Mouse (Mus musculus): ENCODE measurements around the gene B230307C23Rik. TPM values are rescaled to one million over a fixed set of nuclear protein-coding genes. Genes with fewer than 3 reads are reported as not detected.
"Not testable (repeated sequence)": the region's sequence is repeated elsewhere in the genome, so short reads cannot be mapped to it uniquely, and the experiment has no call there.

The B230307C23Rik gene
- polyA plus RNA-seq, 1 experiment from 2014 or later, result 18.8 TPM

DNA sequence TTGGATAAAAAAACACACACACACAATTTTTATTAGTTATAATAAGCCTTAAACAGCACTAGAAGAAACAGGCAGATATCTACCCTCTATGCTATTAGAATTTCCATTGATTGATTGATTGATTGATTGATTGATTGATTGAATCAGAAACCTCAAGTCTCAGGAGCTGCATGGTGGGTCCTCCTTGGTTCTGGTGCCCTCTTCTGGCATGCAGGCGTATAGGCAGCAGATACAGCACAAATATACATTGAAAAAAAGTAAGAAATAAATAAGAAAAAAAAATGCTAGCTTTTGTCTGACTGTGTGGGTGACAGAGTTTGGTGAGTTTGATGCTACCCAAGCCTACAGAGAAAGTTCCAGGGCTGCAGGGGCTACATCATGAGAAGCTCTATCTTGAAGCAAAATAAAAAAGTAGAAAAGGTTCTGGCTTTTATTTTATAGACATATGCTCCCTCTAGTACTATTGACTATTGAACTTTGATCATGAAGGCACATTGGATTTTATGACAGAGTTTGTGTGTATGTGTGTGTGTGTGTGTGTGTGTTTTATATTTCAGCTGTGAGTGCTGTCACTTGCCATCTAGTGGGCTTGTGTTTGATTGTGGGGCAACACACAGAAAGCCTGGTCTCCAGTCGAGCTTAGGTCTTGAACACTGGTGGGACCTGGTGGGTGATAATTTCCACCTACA, 25.7 kb downstream of the B230307C23Rik start:
- ATAC-seq (ENCODE audit: low FRiP score), result no peak
- WGBS, result 86% methylated on average over 2 of the region's 2 CpGs

GRCm38 (mm10) chr16:98026186-98026585, 29.1 kb downstream of the B230307C23Rik start:
- H3K9me3 ChIP-seq, result peaks cover 20% of the 10 kb centered on the region; the same call in 1 of the 2 replicates
- WGBS, result 85% methylated on average over 8 of the region's 8 CpGs
- H3K27me3 ChIP-seq, result not testable (repeated sequence)

More for the DNA sequence above, 25.7 kb downstream of the B230307C23Rik start:
- peaks cover 15% of the 10 kb centered on the region for H3K36me3 ChIP-seq (replicated peaks)
- no peaks in the 10 kb centered on the region for H3K27me3 ChIP-seq
- no peaks in the 10 kb centered on the region for H3K4me1 ChIP-seq
- no peak overlapping the region for H3K9ac ChIP-seq
- H3K4me2 ChIP-seq, result no peak overlapping the region
- peaks cover 20% of the 10 kb centered on the region for H3K9me3 ChIP-seq
- H3K4me3 ChIP-seq (replicated peaks), result no peak overlapping the region
- H3K27ac ChIP-seq, result no peak overlapping the region

DNA sequence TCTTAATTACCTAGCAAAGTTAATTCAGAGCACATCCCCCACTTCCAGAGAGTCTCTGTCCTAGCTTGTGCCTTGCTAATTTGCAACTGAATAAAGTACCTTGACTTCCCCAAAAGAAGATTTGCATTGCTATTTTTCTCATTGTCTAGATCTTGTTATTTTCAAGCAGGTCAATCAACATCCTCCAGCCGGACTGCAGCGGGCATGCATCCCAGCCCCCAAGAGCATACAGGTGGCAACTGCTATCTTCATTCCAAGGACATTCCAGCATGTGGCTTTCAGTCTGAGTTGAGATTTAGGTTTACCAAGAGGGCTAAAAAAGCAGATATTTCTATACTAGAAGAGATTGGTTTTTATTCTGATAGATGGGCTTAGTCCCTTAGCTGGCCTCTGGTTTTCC, 37.9 kb downstream of the B230307C23Rik start:
- not testable (repeated sequence) for ATAC-seq (ENCODE audit: low FRiP score); H3K27me3 ChIP-seq; H3K27ac ChIP-seq; H3K9me3 ChIP-seq; H3K36me3 ChIP-seq (replicated peaks); H3K4me2 ChIP-seq; H3K4me3 ChIP-seq (replicated peaks); H3K4me1 ChIP-seq; H3K9ac ChIP-seq
- 97% methylated on average over 2 of the region's 2 CpGs for WGBS

More at GRCm38 (mm10) chr16:98026186-98026585, 29.1 kb downstream of the B230307C23Rik start:
- H3K4me3 ChIP-seq (replicated peaks); H3K36me3 ChIP-seq (replicated peaks); H3K4me2 ChIP-seq; ATAC-seq (ENCODE audit: low FRiP score); H3K9ac ChIP-seq; H3K4me1 ChIP-seq; H3K27ac ChIP-seq: not testable (repeated sequence)

- 87% methylated on average over 2 of the region's 2 CpGs for WGBS
- no peak overlapping the region for H3K4me2 ChIP-seq
- no peak for ATAC-seq (ENCODE audit: low FRiP score)
Measured at GRCm38 (mm10) chr16:98041676-98042075, 44.6 kb downstream of the B230307C23Rik start.

GRCm38 (mm10) chr16:98079382-98079781, 82.3 kb downstream of the B230307C23Rik start:
- H3K27ac ChIP-seq; H3K4me2 ChIP-seq; H3K4me1 ChIP-seq; ATAC-seq (ENCODE audit: low FRiP score); H3K9ac ChIP-seq; H3K4me3 ChIP-seq (replicated peaks); H3K27me3 ChIP-seq: not testable (repeated sequence)
- Histone ChIP-seq H3K9me3 (peaks cover 17% of the 10 kb centered on the region), H3K36me3 (replicated peaks) (peaks cover 11% of the 10 kb centered on the region)
- WGBS, result 94% methylated on average over 3 of the region's 3 CpGs

More at GRCm38 (mm10) chr16:98041676-98042075, 44.6 kb downstream of the B230307C23Rik start:
- no peaks in the 10 kb centered on the region; the same call in 1 of the 2 replicates for H3K9me3 ChIP-seq
- no peaks in the 10 kb centered on the region for H3K4me1 ChIP-seq
- H3K27ac ChIP-seq, result no peak overlapping the region
- no peaks in the 10 kb centered on the region for H3K27me3 ChIP-seq
- no peak overlapping the region for H3K9ac ChIP-seq
- peaks cover 15% of the 10 kb centered on the region for H3K36me3 ChIP-seq (replicated peaks)
- H3K4me3 ChIP-seq (replicated peaks), result no peak overlapping the region

DNA sequence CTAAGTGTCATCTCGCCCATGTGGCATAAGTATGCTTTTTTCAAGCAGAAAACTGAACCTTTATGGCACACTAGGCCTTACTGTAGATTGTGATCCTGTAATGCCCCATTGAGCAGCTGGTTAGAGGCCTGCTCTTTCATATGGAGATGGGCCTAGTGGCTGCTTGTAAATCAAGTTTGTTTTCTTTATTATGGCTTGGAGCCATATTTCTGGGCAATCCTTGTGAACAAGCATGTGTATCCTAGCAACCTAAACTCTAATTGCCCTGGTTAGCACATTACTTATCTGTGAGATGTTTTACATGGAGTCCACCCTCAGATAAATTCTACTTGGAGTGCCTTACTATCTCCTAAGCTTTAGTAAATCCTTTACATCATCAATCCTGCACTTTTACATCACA, 84.0 kb downstream of the B230307C23Rik start:
- not testable (repeated sequence) for H3K27me3 ChIP-seq; H3K4me1 ChIP-seq; ATAC-seq (ENCODE audit: low FRiP score); H3K9me3 ChIP-seq; H3K36me3 ChIP-seq (replicated peaks)
- peak overlapping the region; percentile 65 for H3K4me2 ChIP-seq
- H3K27ac ChIP-seq, result peak overlapping the region; percentile 82
- 0 out of 2 replicates have a peak overlapping the region, but pooled peaks have one; percentile 62 for H3K9ac ChIP-seq
- peak overlapping the region; percentile 74 for H3K4me3 ChIP-seq (replicated peaks)
- 83% methylated on average over 1 of the region's 1 CpGs for WGBS

Other genes with a start within 250 kb of the B230307C23Rik start
- gene Ripk4, start 233.5 kb upstream of the B230307C23Rik start, polyA plus RNA-seq (2016; fragmentation: Nextera tagmentation; extraction: Ambion mirVana), result 1.3 and 1.6 TPM in 2 replicates
- gene Prdm15, start 145.5 kb upstream of the B230307C23Rik start, polyA plus RNA-seq (2016; fragmentation: Nextera tagmentation; extraction: Ambion mirVana), result 19.4 and 19.8 TPM in 2 replicates
- gene C2cd2, start 34.7 kb upstream of the B230307C23Rik start, polyA plus RNA-seq (2016; fragmentation: Nextera tagmentation; extraction: Ambion mirVana), result 13.0 and 14.5 TPM in 2 replicates
- gene Zbtb21, start 34.7 kb upstream of the B230307C23Rik start, polyA plus RNA-seq (2016; fragmentation: Nextera tagmentation; extraction: Ambion mirVana), result 14.2 and 14.3 TPM in 2 replicates
- 24.1 and 30.6 TPM in 2 replicates for gene A630089N07Rik, start 85.1 kb downstream of the B230307C23Rik start, polyA plus RNA-seq (2016; fragmentation: Nextera tagmentation; extraction: Ambion mirVana)